Mouse (Mus musculus) stomach, embryonic 15.5 days (tissue): ENCODE measurements at regions not wholly inside any gene's neighbourhood (a gene's known extent, or its start where the extent isn't known, plus 50 kb on each side); places are given as distances from the start of the nearest gene placed in this dataset.
"Not testable (repeated sequence)": the region's sequence is repeated elsewhere in the genome, so short reads cannot be mapped to it uniquely, and the experiment has no call there.

Experiments
- ATAC-seq: fragments of 200-750 bp; cut with Nextera tagmentation; 2 replicates; pipeline ENCODE4 v1.8.0; 2017; ENCODE audit warnings: low read depth, moderate number of reproducible peaks, moderate TSS enrichment; ENCODE audit not compliant: insufficient read depth, low FRiP score
- H3K27ac ChIP-seq: fragments of 300-500 bp; sonication (generic); 2 replicates; pipeline ENCODE4 v1.5.1; 2015; ENCODE audit warnings: mild to moderate bottlenecking, inconsistent platforms
- H3K27me3 ChIP-seq: fragments of 300-500 bp; sonication (generic); replicated peaks from 2 replicates; pipeline ENCODE4 v1.6.1; 2015; ENCODE audit warnings: inconsistent platforms
- H3K36me3 ChIP-seq: fragments of 300-500 bp; sonication (generic); 2 replicates; pipeline ENCODE4 v1.6.1; 2015; ENCODE audit warnings: inconsistent platforms
- H3K4me1 ChIP-seq: fragments of 300-500 bp; sonication (generic); 2 replicates; pipeline ENCODE4 v1.6.1; 2015; ENCODE audit warnings: inconsistent platforms
- H3K4me2 ChIP-seq: fragments of 300-500 bp; sonication (generic); 2 replicates; pipeline ENCODE4 v1.6.1; 2015; ENCODE audit warnings: mild to moderate bottlenecking, inconsistent platforms
- H3K4me3 ChIP-seq: fragments of 300-500 bp; sonication (generic); replicated peaks from 2 replicates; pipeline ENCODE4 v1.5.1; 2015; ENCODE audit warnings: inconsistent platforms
- H3K9ac ChIP-seq: fragments of 300-500 bp; sonication (generic); 2 replicates; pipeline ENCODE4 v1.6.1; 2015; ENCODE audit warnings: inconsistent platforms
- H3K9me3 ChIP-seq: fragments of 300-500 bp; sonication (generic); 2 replicates; pipeline ENCODE4 v1.6.1; 2016; ENCODE audit warnings: inconsistent platforms
- WGBS: fragments of 180-500 bp; shearing (Covaris S2); methylation state at CpG from one replicate; pipeline ENCODE4 v1.1.7; 2015; 5-methylcytosine and 5-hydroxymethylcytosine counted together

DNA sequence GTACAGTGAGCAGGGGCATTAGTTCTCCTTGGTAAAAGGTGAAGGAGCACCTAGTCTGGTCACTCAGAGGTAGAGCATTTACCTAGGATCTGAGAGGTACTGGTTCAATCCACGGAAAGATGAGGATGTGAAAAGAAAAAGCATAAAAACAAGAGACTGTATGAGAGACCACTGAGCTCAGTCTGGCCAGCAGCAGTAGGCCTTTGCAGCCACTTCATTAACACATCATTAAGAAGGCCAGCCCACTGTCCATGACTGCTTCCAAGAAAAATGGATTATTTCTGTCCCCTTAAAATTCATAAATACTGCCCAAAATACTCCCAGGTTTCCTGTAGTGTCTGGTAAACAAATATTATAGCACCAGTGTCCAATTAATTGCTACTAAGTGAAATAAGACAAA, 499.3 kb upstream of the 4930578C19Rik start:
- ATAC-seq: no peak

DNA sequence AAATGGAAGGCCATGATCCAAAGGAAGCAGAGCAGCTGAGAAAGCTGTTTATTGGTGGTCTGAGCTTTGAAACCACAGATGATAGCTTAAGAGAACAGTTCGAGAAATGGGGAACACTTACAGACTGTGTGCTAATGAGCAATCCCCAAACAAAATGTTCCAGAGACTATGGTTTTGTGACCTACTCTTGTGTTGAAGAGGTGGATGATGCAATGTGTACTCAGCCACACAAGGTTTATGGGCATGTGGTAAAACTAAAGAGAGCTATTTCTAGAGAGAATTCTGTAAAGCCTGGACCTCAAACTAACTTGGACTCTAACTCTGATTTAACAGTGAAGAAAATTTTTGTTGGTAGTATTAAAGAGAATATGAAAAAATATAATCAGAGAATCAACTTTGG, 481.4 kb upstream of the 4930578C19Rik start:
- 82% methylated on average over 1 of the region's 1 CpGs for WGBS
- no peak overlapping the region for H3K9ac ChIP-seq
- H3K27me3 ChIP-seq: no peaks in the 10 kb centered on the region
- H3K27ac ChIP-seq: no peak overlapping the region
- no peak overlapping the region for H3K4me2 ChIP-seq
- H3K36me3 ChIP-seq: no peaks in the 10 kb centered on the region
- no peak overlapping the region for H3K4me3 ChIP-seq
- no peaks in the 10 kb centered on the region for H3K9me3 ChIP-seq
- no peaks in the 10 kb centered on the region for H3K4me1 ChIP-seq
- ATAC-seq: no peak

More for the DNA sequence above, 499.3 kb upstream of the 4930578C19Rik start:
- H3K27ac ChIP-seq: no peak overlapping the region
- H3K4me3 ChIP-seq: no peak overlapping the region
- H3K4me2 ChIP-seq: no peak overlapping the region
- H3K4me1 ChIP-seq: no peaks in the 10 kb centered on the region
- no peaks in the 10 kb centered on the region for H3K36me3 ChIP-seq
- H3K9me3 ChIP-seq: no peaks in the 10 kb centered on the region
- no peak overlapping the region for H3K9ac ChIP-seq
- H3K27me3 ChIP-seq: no peaks in the 10 kb centered on the region
- 47% methylated on average over 1 of the region's 1 CpGs for WGBS

DNA sequence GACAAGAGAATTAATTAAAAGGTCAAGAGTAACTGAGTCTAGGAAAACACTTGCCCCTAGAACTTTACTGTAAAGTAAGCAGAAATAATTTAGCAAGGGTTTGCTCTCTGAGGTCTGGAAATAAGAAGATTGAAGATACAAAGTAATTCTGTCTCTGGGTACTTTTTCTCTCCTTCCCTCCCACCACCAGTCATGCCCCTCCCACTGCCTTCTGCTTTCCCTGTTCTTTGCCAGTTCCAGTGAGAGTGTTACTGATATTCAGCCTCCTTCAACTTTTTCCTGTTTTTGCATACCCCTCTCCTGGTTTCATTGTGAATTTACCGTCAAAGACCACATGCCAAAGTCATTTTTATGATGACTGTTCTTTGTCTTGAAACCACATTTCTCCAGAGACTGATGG, 472.1 kb upstream of the 4930578C19Rik start:
- Histone ChIP-seq H3K4me1 (no peaks in the 10 kb centered on the region), H3K4me2 (no peak overlapping the region), H3K27ac (no peak overlapping the region), H3K9ac (no peak overlapping the region), H3K9me3 (no peaks in the 10 kb centered on the region), H3K27me3 (no peaks in the 10 kb centered on the region), H3K36me3 (no peaks in the 10 kb centered on the region), H3K4me3 (no peak overlapping the region)
- ATAC-seq: no peak
- 60% methylated on average over 1 of the region's 1 CpGs for WGBS

DNA sequence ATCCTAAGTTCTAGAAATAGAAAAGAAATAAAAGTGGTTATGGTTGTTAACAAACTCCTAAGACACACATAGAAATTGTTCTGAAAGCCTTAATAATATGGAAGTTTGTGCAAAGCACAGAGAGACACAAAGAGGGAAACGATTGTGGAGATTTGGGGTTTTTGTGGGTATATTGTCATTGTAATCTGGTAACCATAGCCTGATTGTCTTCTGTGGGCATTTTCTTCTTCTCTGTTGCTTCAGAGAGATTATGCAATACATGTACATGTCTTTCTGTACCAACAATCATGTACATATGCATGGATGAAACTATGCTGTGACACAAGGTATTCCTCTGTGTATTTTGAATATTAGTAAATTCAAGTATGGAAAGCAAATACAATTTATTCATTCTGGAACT, 461.9 kb upstream of the 4930578C19Rik start:
- no peak for ATAC-seq
- WGBS: 62% methylated on average over 1 of the region's 1 CpGs
- no peaks in the 10 kb centered on the region for H3K27me3 ChIP-seq
- no peak overlapping the region for H3K4me3 ChIP-seq
- H3K9ac ChIP-seq: no peak overlapping the region
- no peak overlapping the region for H3K27ac ChIP-seq
- H3K36me3 ChIP-seq: no peaks in the 10 kb centered on the region
- no peak overlapping the region for H3K4me2 ChIP-seq
- H3K9me3 ChIP-seq: no peaks in the 10 kb centered on the region
- no peaks in the 10 kb centered on the region for H3K4me1 ChIP-seq

DNA sequence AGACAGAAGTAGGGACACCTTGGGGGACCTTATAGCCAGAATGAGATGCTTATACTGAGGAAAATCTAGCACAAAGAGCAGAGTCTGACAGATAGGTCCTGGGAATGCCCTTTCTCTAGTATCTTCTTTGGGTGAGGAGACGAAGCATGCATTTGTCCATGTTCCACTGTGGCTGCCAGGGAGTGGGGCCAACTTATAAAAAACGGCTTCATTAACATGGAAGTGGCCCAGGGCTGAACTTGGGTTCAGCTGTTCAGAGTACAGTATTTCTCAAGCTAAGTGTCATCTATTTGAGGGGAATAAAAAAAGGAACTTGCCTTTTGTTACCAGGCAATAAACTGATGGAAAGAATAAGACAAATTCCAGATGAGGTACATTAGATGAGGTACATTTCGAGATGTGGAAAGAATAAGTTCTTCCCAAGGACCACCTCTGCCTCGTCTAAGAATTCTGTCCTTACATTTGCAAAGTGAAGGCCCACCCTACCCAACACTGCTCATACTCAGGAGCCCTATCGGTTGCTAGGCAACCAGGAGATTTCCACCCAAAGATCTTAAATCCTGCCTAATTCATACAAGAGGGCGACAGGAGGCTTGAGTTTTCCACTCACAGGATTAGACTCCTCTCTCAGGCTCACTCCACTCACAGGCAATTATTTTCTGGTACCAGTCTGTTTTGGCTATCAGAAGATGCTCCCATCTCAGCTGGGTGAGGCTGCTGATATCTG, 460.3 kb upstream of the 4930578C19Rik start:
- no peak overlapping the region for H3K9ac ChIP-seq
- H3K4me2 ChIP-seq: no peak overlapping the region
- H3K36me3 ChIP-seq: no peaks in the 10 kb centered on the region
- no peaks in the 10 kb centered on the region for H3K4me1 ChIP-seq
- no peak overlapping the region for H3K4me3 ChIP-seq
- H3K9me3 ChIP-seq: no peaks in the 10 kb centered on the region
- no peaks in the 10 kb centered on the region for H3K27me3 ChIP-seq
- no peak for ATAC-seq
- 65% methylated on average over 6 of the region's 6 CpGs for WGBS
- H3K27ac ChIP-seq: no peak overlapping the region

DNA sequence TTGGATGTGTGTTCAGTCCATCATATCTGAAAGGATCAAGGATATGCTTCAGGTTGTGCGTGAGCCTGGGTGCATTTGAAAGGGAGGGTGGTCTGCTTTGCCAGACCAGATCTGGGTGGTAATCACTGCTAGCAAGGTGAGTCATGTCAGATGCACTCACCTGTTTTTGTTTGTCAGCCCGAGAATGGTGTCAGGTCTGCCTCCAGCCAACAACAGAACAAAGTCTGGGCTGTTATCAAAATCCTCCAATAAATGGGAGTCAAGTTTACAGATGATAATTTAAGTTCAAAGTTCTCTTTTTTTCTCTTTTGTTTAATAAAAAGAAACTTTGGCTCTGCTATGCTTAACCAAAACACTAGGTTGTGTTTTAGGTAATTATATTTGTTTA, 421.6 kb upstream of the 4930578C19Rik start:
- no peak overlapping the region for H3K4me3 ChIP-seq
- H3K4me2 ChIP-seq: no peak overlapping the region
- H3K9me3 ChIP-seq: no peaks in the 10 kb centered on the region
- no peak for ATAC-seq
- no peaks in the 10 kb centered on the region for H3K27me3 ChIP-seq
- H3K27ac ChIP-seq: no peak overlapping the region
- no peak overlapping the region for H3K9ac ChIP-seq
- no peaks in the 10 kb centered on the region for H3K4me1 ChIP-seq
- no peaks in the 10 kb centered on the region for H3K36me3 ChIP-seq
- WGBS: 66% methylated on average over 2 of the region's 2 CpGs

DNA sequence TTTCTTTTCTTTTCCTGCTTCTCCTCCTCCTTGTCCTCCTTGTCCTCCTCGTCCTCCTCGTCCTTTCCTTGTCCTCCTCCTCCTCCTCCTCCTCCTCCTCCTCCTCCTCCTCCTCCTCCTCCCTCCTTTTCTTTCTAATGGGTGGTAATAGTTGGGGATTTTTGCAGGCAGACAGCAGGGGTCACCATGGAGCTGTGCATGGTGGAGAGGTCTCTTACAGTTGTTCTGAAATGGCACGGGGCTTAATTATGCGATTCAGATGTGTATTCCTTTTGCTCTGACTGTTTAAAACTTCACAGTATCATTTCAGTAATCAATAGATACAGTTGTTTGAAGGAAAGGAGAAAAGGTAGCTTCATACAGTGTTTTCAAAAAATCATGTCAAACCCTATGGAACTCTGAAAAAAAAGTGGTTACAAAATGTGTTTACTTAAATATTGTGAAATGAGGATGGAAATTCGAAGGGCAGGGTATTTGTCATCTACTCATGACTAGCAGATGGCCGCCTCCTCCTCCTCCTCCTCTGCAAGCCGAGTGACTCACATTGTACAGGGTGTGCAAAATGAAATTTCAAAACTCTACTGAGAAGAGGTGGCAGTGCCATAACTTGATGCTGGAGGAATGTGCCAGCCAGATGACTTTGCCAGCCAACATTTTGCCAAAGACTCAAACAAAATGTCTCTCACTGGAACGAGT, 421.0 kb upstream of the 4930578C19Rik start:
- no peaks in the 10 kb centered on the region for H3K36me3 ChIP-seq
- no peak overlapping the region for H3K9ac ChIP-seq
- no peaks in the 10 kb centered on the region for H3K9me3 ChIP-seq
- no peaks in the 10 kb centered on the region for H3K4me1 ChIP-seq
- H3K4me2 ChIP-seq: no peak overlapping the region
- ATAC-seq: no peak
- H3K27ac ChIP-seq: no peak overlapping the region
- no peaks in the 10 kb centered on the region for H3K27me3 ChIP-seq
- WGBS: 46% methylated on average over 8 of the region's 8 CpGs
- no peak overlapping the region for H3K4me3 ChIP-seq

DNA sequence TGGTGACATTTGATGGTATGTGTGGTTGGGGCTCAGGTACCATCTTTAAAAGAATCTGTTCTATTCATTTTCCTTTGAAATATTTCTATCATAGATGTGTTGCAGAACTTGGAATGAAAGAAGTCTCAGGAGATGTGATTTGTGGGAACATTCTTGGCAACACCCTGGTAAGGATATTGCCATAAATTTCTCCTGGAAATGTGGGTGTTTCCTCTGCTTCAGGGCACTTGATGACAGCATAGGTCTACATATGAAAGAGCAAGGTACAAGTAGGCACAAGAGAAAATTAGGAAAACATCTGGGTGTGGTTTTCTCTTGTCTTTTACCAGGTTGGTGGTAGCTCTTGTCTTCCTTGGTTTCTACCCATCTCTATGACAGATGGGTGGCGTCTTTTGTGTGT, 414.5 kb upstream of the 4930578C19Rik start:
- Histone ChIP-seq H3K9me3 (no peaks in the 10 kb centered on the region), H3K27me3 (no peaks in the 10 kb centered on the region), H3K9ac (no peak overlapping the region), H3K27ac (no peak overlapping the region), H3K4me3 (no peak overlapping the region), H3K4me2 (no peak overlapping the region), H3K4me1 (no peaks in the 10 kb centered on the region), H3K36me3 (no peaks in the 10 kb centered on the region)
- ATAC-seq: no peak
- 88% methylated on average over 1 of the region's 1 CpGs for WGBS

DNA sequence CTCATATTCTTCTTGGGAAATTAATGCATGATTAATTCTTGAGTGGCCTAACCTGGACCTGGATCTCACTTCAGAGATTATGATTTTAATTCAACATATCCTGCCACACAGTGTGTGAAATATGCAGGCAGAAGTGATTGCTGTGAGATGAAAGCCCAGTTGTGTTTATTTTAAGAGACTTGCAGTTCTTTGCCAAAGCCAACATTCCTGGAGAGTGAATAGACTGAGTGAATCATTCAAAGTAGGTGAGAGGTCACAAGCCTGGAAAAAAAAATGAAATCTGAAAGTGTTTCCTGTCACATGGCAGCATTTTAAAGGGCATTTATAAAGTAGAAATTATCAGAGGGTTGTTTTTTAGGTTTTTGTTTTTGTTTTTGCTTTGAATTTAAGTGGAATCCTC, 412.9 kb upstream of the 4930578C19Rik start:
- H3K4me2 ChIP-seq: no peak overlapping the region
- H3K27me3 ChIP-seq: no peaks in the 10 kb centered on the region
- H3K27ac ChIP-seq: no peak overlapping the region; the same call in 1 of the 2 replicates
- peak; percentile 58; the same call in 1 of the 2 replicates for ATAC-seq
- H3K4me1 ChIP-seq: no peaks in the 10 kb centered on the region
- no peaks in the 10 kb centered on the region for H3K36me3 ChIP-seq
- H3K9me3 ChIP-seq: no peaks in the 10 kb centered on the region
- H3K9ac ChIP-seq: no peak overlapping the region
- H3K4me3 ChIP-seq: no peak overlapping the region

DNA sequence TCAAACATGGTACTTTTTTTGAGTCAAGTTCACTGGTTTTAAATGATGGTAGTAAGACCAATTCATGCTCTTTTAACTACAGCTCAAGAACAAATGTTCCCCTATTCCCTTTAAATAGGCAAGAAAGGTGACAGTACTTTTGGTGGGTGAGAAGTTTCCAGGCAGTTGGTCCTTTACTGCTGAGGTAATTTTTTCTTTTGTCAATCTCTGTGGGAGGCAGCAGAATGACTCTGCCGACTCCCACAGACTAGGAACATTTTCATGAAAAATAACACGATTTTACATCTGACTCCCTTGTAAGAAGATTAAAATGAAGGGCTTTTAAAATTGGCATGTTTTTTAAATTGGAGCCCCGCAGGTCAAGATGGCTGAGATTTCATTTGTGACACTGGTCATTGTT, 377.5 kb upstream of the 4930578C19Rik start:
- WGBS: 43% methylated on average over 3 of the region's 3 CpGs
- H3K4me1 ChIP-seq: no peaks in the 10 kb centered on the region

DNA sequence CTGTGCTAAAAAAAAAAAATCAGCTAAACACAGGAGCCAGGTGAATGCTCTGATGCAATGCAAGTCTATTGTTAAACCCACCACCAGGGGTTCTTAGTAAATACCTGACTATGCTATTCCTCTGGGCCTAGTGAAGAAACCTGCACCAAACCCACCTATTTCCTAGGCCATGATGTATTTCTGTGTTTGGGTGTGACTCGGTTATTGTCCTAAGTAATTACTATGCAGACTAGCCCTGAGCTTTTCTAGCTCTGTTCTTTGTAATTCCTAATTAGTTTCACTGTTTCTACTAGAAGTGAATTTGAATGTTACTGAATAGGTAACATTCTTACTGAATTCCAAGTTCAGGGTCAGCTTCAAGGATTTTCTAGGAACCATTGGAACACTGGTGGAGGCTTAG, 363.8 kb upstream of the 4930578C19Rik start:
- not testable (repeated sequence) for H3K9me3 ChIP-seq, H3K9ac ChIP-seq, H3K27me3 ChIP-seq, H3K4me3 ChIP-seq, H3K4me2 ChIP-seq, H3K27ac ChIP-seq, H3K4me1 ChIP-seq, H3K36me3 ChIP-seq, ATAC-seq
- 90% methylated on average over 1 of the region's 1 CpGs for WGBS

More for the DNA sequence above, 377.5 kb upstream of the 4930578C19Rik start:
- Histone ChIP-seq H3K9me3 (no peaks in the 10 kb centered on the region), H3K9ac (no peak overlapping the region), H3K27me3 (no peaks in the 10 kb centered on the region), H3K27ac (no peak overlapping the region), H3K4me3 (no peak overlapping the region), H3K4me2 (no peak overlapping the region), H3K36me3 (no peaks in the 10 kb centered on the region)
- no peak for ATAC-seq

DNA sequence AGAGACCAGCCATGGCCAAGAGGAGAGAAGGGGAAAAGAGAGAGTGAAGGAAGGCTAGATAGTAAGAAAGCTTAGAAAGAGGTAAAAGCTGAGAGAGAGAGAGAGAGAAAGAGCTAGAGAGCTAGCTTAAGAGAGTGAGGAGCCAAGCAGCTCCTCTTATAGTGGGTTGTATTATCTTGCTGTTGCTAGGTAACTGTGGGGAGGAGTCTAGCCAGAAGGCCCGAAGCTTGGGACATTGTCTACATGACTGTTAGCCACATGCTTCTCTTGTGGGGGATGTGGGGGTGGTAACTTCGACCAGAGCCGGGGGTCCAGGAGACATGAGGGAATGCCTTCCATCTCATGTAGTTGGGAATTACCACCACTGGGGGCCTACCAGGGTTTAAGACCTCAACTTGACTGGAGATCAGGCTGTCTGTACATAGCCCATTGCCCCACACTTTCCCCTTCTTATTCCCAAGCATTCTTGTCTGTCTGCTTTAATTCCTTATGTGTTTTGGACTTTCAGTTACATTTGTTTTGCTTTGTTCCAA, 353.3 kb upstream of the 4930578C19Rik start:
- no peaks in the 10 kb centered on the region for H3K4me1 ChIP-seq
- no peak for ATAC-seq
- no peaks in the 10 kb centered on the region for H3K27me3 ChIP-seq
- H3K9me3 ChIP-seq: no peaks in the 10 kb centered on the region
- H3K36me3 ChIP-seq: no peaks in the 10 kb centered on the region
- no peak overlapping the region for H3K27ac ChIP-seq
- H3K9ac ChIP-seq: no peak overlapping the region
- H3K4me3 ChIP-seq: no peak overlapping the region
- 59% methylated on average over 3 of the region's 3 CpGs for WGBS
- no peak overlapping the region for H3K4me2 ChIP-seq
